ENCODE assay signal across 9 mouse cellular contexts in genomic region chr6:33823777-33824302, GRCm38 (mm10).
DNase-seq lines count a peak whose midpoint lies in the region; ATAC-seq and TF ChIP-seq lines count a peak whose summit lies in the region.
"Had no signal": no experiment of that assay in that cellular context is flagged by ENCODE, and none has a peak within 500 bp of the region (broad histone marks: within the 10 kb centered on the region; RNA-seq: fewer than 3 reads in every experiment).

No protein-coding gene starts in this region.

- WGBS in heart, adult 2 months: 9% methylated on average over 6 of the region's 6 CpGs
- 62% methylated on average over 6 of the region's 6 CpGs for WGBS in heart, embryonic 12.5 days
- WGBS in liver, embryonic 12.5 days (ENCODE audit: insufficient replicate concordance): 65% methylated on average over 6 of the region's 6 CpGs

- intact Hi-C loops in heart, adult 2 months (cut with DNase I): no loop called here

- no peak overlapping the region for H3K9ac ChIP-seq in heart, adult 2 months (ENCODE audit: low read depth, low read length)
- H3K9ac ChIP-seq in heart, embryonic 12.5 days: no peak overlapping the region
- no peak overlapping the region for H3K9ac ChIP-seq in liver, embryonic 12.5 days
- H3K9ac ChIP-seq: liver, embryonic 14.5 days had no signal

- TF ChIP-seq CTCF in heart, adult 2 months (IDR thresholded peaks at IDR 0.05): peak; percentile 35

- peak; percentile 44 to 45 for DNase-seq in heart, adult 2 months
- peak; percentile 53 for DNase-seq in adrenal gland, adult 8-10 months
- DNase-seq in frontal cortex, adult 2 months (ENCODE audit: extremely low spot score in 1 of 2, low spot score in 1 of 2): peak; percentile 60 to 69
- peak; percentile 39 to 59 for DNase-seq in layer of hippocampus, postnatal 36 days
- no peak for DNase-seq in spleen, postnatal 14 days (ENCODE audit: low spot score in 2 of 2)

- peaks cover 16% of the 10 kb centered on the region for H3K4me1 ChIP-seq in heart, adult 2 months (ENCODE audit: control insufficient read depth, insufficient read depth, low read length)
- H3K4me1 ChIP-seq in heart, embryonic 12.5 days (replicated peaks): peaks cover 25% of the 10 kb centered on the region
- H3K4me1 ChIP-seq in liver, embryonic 12.5 days: no peaks in the 10 kb centered on the region

- no peak overlapping the region for H3K4me2 ChIP-seq in heart, embryonic 12.5 days
- no peak overlapping the region for H3K4me2 ChIP-seq in liver, embryonic 12.5 days

- H3K27ac ChIP-seq in heart, adult 2 months: peak overlapping the region; percentile 22
- H3K27ac ChIP-seq in heart, embryonic 12.5 days (ENCODE audit: poor library complexity, severe bottlenecking): no peak overlapping the region
- H3K27ac ChIP-seq in liver, embryonic 12.5 days: no peak overlapping the region
- H3K27ac ChIP-seq: liver, embryonic 14.5 days had no signal

- no peaks in the 10 kb centered on the region for H3K9me3 ChIP-seq in heart, embryonic 12.5 days (replicated peaks)
- H3K9me3 ChIP-seq in liver, embryonic 12.5 days (replicated peaks): no peaks in the 10 kb centered on the region

- ATAC-seq in heart, embryonic 12.5 days (ENCODE audit: insufficient number of reproducible peaks, low FRiP score): no peak
- no peak for ATAC-seq in erythroblast, adult 5-6 weeks (replicated peaks; ENCODE audit: low FRiP score, poor library complexity, severe bottlenecking)
- no peak for ATAC-seq in liver, embryonic 12.5 days

- H3K36me3 ChIP-seq in heart, adult 2 months (ENCODE audit: control insufficient read depth, insufficient read depth, low read length): peaks cover 2% of the 10 kb centered on the region
- no peaks in the 10 kb centered on the region for H3K36me3 ChIP-seq in heart, embryonic 12.5 days
- no peaks in the 10 kb centered on the region for H3K36me3 ChIP-seq in liver, embryonic 12.5 days

- no peak overlapping the region for H3K4me3 ChIP-seq in heart, adult 2 months
- H3K4me3 ChIP-seq in heart, embryonic 12.5 days: no peak overlapping the region
- no peak overlapping the region for H3K4me3 ChIP-seq in liver, embryonic 12.5 days

- H3K79me2 ChIP-seq in heart, adult 2 months (replicated peaks; ENCODE audit: control insufficient read depth, insufficient read depth, low read length): no peaks in the 10 kb centered on the region

- no peak for TF ChIP-seq POLR2A in heart, adult 2 months (IDR thresholded peaks at IDR 0.05; ENCODE audit: insufficient read depth, low read depth, low read length)

- no peaks in the 10 kb centered on the region for H3K27me3 ChIP-seq in heart, adult 2 months (ENCODE audit: control insufficient read depth, insufficient read depth, low read length)
- H3K27me3 ChIP-seq in heart, embryonic 12.5 days (replicated peaks): no peaks in the 10 kb centered on the region
- H3K27me3 ChIP-seq in liver, embryonic 12.5 days (replicated peaks): no peaks in the 10 kb centered on the region

- TF ChIP-seq EP300 in heart, adult 2 months (IDR thresholded peaks at IDR 0.05; ENCODE audit: insufficient read depth, low read depth, low read length): 0 out of 2 replicates have a peak, but pooled peaks have one; percentile 11

Comparison
In these comparisons a context has a peak if more than half of its experiments do, and no peak if none do; other contexts are left out.
1. DNase-seq: peak in heart, adult 2 months (2 of 2), adrenal gland, adult 8-10 months (single experiment), frontal cortex, adult 2 months (2 of 2) and layer of hippocampus, postnatal 36 days (2 of 2); none in spleen, postnatal 14 days (0 of 2).